Mouse (Mus musculus): ENCODE measurements around the gene Olfr235.
"Not testable (repeated sequence)": the region's sequence is repeated elsewhere in the genome, so short reads cannot be mapped to it uniquely, and the experiment has no call there.

GRCm38 (mm10) chr19:12299030-12299429 lies 38.2 kb downstream of the Olfr235 start, which contains the start of gene Olfr1436:
- TF ChIP-seq CTCF (IDR thresholded peaks at IDR 0.05; ENCODE audit: low read depth, low read length); POLR2A (IDR thresholded peaks at IDR 0.05; ENCODE audit: extremely low read depth, insufficient read depth, low read length): not testable (repeated sequence)

Measured in liver, adult 2 months (tissue).